Comparison of ENCODE assay signal across 8 mouse cellular contexts in genomic region chr5:31328255-31328654, GRCm38 (mm10). TPM values are rescaled to one million over a fixed set of nuclear protein-coding genes. Genes with fewer than 3 reads are reported as not detected.
DNase-seq lines count a peak whose midpoint lies in the region; ATAC-seq and TF ChIP-seq lines count a peak whose summit lies in the region.
"Had no signal": no experiment of that assay in that cellular context is flagged by ENCODE, and none has a peak within 500 bp of the region (broad histone marks: within the 10 kb centered on the region; RNA-seq: fewer than 3 reads in every experiment).

No protein-coding gene starts in this region.

- no peaks in the 10 kb centered on the region for H3K4me1 ChIP-seq in bone marrow, adult 2 months (ENCODE audit: control insufficient read depth, insufficient read depth, low read length)
- no peaks in the 10 kb centered on the region for H3K4me1 ChIP-seq in intestine, embryonic 15.5 days (replicated peaks)
- H3K4me1 ChIP-seq in limb, embryonic 11.5 days (ENCODE audit: control insufficient read depth, insufficient read depth, low read length), result no peaks in the 10 kb centered on the region
- H3K4me1 ChIP-seq: hindbrain, embryonic 15.5 days had no signal

- TF ChIP-seq POLR2A in bone marrow, adult 2 months (IDR thresholded peaks at IDR 0.05; ENCODE audit: borderline replicate concordance, control insufficient read depth, low read depth, low read length), result no peak

- no peak overlapping the region for H3K4me2 ChIP-seq in intestine, embryonic 15.5 days (replicated peaks)
- H3K4me2 ChIP-seq in limb, embryonic 11.5 days (ENCODE audit: low read depth, severe bottlenecking), result no peak overlapping the region
- H3K4me2 ChIP-seq: hindbrain, embryonic 15.5 days had no signal

- no peaks in the 10 kb centered on the region for H3K9me3 ChIP-seq in intestine, embryonic 15.5 days
- no peaks in the 10 kb centered on the region for H3K9me3 ChIP-seq in limb, embryonic 11.5 days (ENCODE audit: control insufficient read depth, low read length)
- H3K9me3 ChIP-seq: hindbrain, embryonic 15.5 days had no signal

- H3K27ac ChIP-seq in bone marrow, adult 2 months (ENCODE audit: control insufficient read depth, insufficient read depth, low read depth, low read length, poor library complexity), result no peak overlapping the region
- no peak overlapping the region for H3K27ac ChIP-seq in intestine, embryonic 15.5 days
- no peak overlapping the region for H3K27ac ChIP-seq in limb, embryonic 11.5 days (replicated peaks; ENCODE audit: low read depth, low read length)
- H3K27ac ChIP-seq: hindbrain, embryonic 15.5 days had no signal

- peak; percentile 11 to 36 for DNase-seq in urinary bladder, adult 18-20 months (ENCODE audit: low spot score in 2 of 2)
- no peak for DNase-seq in urinary bladder, adult 2 months (ENCODE audit: low spot score)
- peak; percentile 61 for DNase-seq in limb, embryonic 11.5 days (ENCODE audit: low spot score)
- DNase-seq in right cerebral cortex, postnatal 10 days (ENCODE audit: low spot score in 2 of 2), result peak; percentile 47 to 63

- TF ChIP-seq CTCF in bone marrow, adult 2 months (IDR thresholded peaks at IDR 0.05; ENCODE audit: control insufficient read depth, insufficient read depth, low read length), result peak; percentile 66

- H3K27me3 ChIP-seq in intestine, embryonic 15.5 days (replicated peaks), result no peaks in the 10 kb centered on the region; the same call in 1 of the 2 replicates
- H3K27me3 ChIP-seq in limb, embryonic 11.5 days (ENCODE audit: control insufficient read depth, insufficient read depth, low read length), result no peaks in the 10 kb centered on the region
- H3K27me3 ChIP-seq: hindbrain, embryonic 15.5 days had no signal

- 29% methylated on average over 7 of the region's 7 CpGs for WGBS in bone marrow, adult 2 months
- WGBS in intestine, embryonic 15.5 days, result 30% methylated on average over 7 of the region's 7 CpGs
- WGBS in limb, embryonic 11.5 days, result 32% methylated on average over 7 of the region's 7 CpGs

- peak; percentile 65; the same call in 1 of the 2 replicates for ATAC-seq in erythroid progenitor cell, adult 5-6 weeks (replicated peaks; ENCODE audit: low FRiP score, poor library complexity, severe bottlenecking)
- 0 out of 2 replicates have a peak, but pooled peaks have one; percentile 45 for ATAC-seq in intestine, embryonic 15.5 days
- no peak for ATAC-seq in limb, embryonic 11.5 days (ENCODE audit: insufficient number of reproducible peaks, low FRiP score, low TSS enrichment, low read depth)

- H3K9ac ChIP-seq in intestine, embryonic 15.5 days, result no peak overlapping the region
- H3K9ac ChIP-seq in limb, embryonic 11.5 days (ENCODE audit: low read length), result no peak overlapping the region
- H3K9ac ChIP-seq: hindbrain, embryonic 15.5 days had no signal

- no peak overlapping the region for H3K4me3 ChIP-seq in bone marrow, adult 2 months (replicated peaks; ENCODE audit: control insufficient read depth, low read depth, low read length)
- H3K4me3 ChIP-seq in intestine, embryonic 15.5 days (replicated peaks), result no peak overlapping the region
- H3K4me3 ChIP-seq in limb, embryonic 11.5 days (ENCODE audit: low read depth, low read length), result no peak overlapping the region
- H3K4me3 ChIP-seq: hindbrain, embryonic 15.5 days had no signal

- no peaks in the 10 kb centered on the region for H3K36me3 ChIP-seq in intestine, embryonic 15.5 days
- H3K36me3 ChIP-seq in limb, embryonic 11.5 days (ENCODE audit: control insufficient read depth, insufficient read depth, low read length), result no peaks in the 10 kb centered on the region
- H3K36me3 ChIP-seq: hindbrain, embryonic 15.5 days had no signal

RNA-seq across cellular contexts. Expression of gene Gckr, which starts 31.0 kb away (rescaled TPM):
- 0.29 and 0.39 TPM in 2 replicates for polyA plus RNA-seq in urinary bladder, adult 2 months (2012; rRNA removed)
- polyA plus RNA-seq in bone marrow, adult 2 months (2011; ENCODE audit: insufficient read depth, insufficient read length, low replicate concordance, missing spikeins), result 3.7 TPM in 1 of 2 replicates, not detected in the other
- not detected in 2 replicates for total RNA-seq in erythroid progenitor cell, adult 5-6 weeks (2015; ENCODE audit: low replicate concordance)
- total RNA-seq in erythroid progenitor cell, adult 5-6 weeks (2017; ENCODE audit: low replicate concordance), result not detected in 2 replicates
- 0.52 and 0.54 TPM in 2 replicates for polyA plus RNA-seq in intestine, embryonic 15.5 days (2015; fragmentation: Nextera tagmentation; extraction: Ambion mirVana)
- 0.16 TPM in 1 of 2 replicates, not detected in the other for polyA plus RNA-seq in limb, embryonic 11.5 days (2014; fragmentation: Nextera tagmentation; extraction: Ambion mirVana)

RNA-seq across cellular contexts. Expression of gene Fndc4, which starts 32.4 kb away (rescaled TPM):
- 14.7 and 17.6 TPM in 2 replicates for polyA plus RNA-seq in urinary bladder, adult 2 months (2012; rRNA removed)
- not detected in 2 replicates for polyA plus RNA-seq in bone marrow, adult 2 months (2011; ENCODE audit: insufficient read depth, insufficient read length, low replicate concordance, missing spikeins)
- not detected in 2 replicates for total RNA-seq in erythroid progenitor cell, adult 5-6 weeks (2015; ENCODE audit: low replicate concordance)
- 0.08 TPM in 1 of 2 replicates, not detected in the other for total RNA-seq in erythroid progenitor cell, adult 5-6 weeks (2017; ENCODE audit: low replicate concordance)
- polyA plus RNA-seq in intestine, embryonic 15.5 days (2015; fragmentation: Nextera tagmentation; extraction: Ambion mirVana), result 27.9 and 29.6 TPM in 2 replicates
- polyA plus RNA-seq in limb, embryonic 11.5 days (2014; fragmentation: Nextera tagmentation; extraction: Ambion mirVana), result 64.3 and 79.4 TPM in 2 replicates

RNA-seq across cellular contexts. Expression of gene Ift172, which starts 37.3 kb away (rescaled TPM):
- 36.1 and 39.8 TPM in 2 replicates for polyA plus RNA-seq in urinary bladder, adult 2 months (2012; rRNA removed)
- 12.0 and 41.2 TPM in 2 replicates for polyA plus RNA-seq in bone marrow, adult 2 months (2011; ENCODE audit: insufficient read depth, insufficient read length, low replicate concordance, missing spikeins)
- total RNA-seq in erythroid progenitor cell, adult 5-6 weeks (2015; ENCODE audit: low replicate concordance), result 2.9 and 10.5 TPM in 2 replicates
- 5.7 and 10.3 TPM in 2 replicates for total RNA-seq in erythroid progenitor cell, adult 5-6 weeks (2017; ENCODE audit: low replicate concordance)
- 20.1 and 21.4 TPM in 2 replicates for polyA plus RNA-seq in intestine, embryonic 15.5 days (2015; fragmentation: Nextera tagmentation; extraction: Ambion mirVana)
- polyA plus RNA-seq in limb, embryonic 11.5 days (2014; fragmentation: Nextera tagmentation; extraction: Ambion mirVana), result 45.7 and 51.3 TPM in 2 replicates
